Mouse (Mus musculus): ENCODE measurements around the gene Acox1.

GRCm38 (mm10) chr11:116215181-116215580 is 16.3 kb upstream of the Acox1 start:
- TF ChIP-seq CTCF (IDR thresholded peaks at IDR 0.05; ENCODE audit: low read depth) (peak; percentile 60), EP300 (IDR thresholded peaks at IDR 0.05; ENCODE audit: low read depth) (no peak)

Measured in liver, postnatal 0 days (tissue).